Mouse (Mus musculus): Measurements from ENCODE around the gene Cbln1. TPM values are rescaled to one million over a fixed set of nuclear protein-coding genes. Genes with fewer than 3 reads are reported as not detected.

The Cbln1 gene
- total and polyA plus RNA-seq, 3 experiments = not detected

GRCm38 (mm10) chr8:87468958-87469815, 3.2 kb downstream of the Cbln1 start:
- no peak overlapping the region for H3K4me3 ChIP-seq (replicated peaks in 1 of 3; ENCODE audit: low read depth in 2 of 3, low read length in 2 of 3, poor library complexity in 1 of 3)
- no peak overlapping the region for H3K4me2 ChIP-seq (ENCODE audit: insufficient read depth, low read depth, poor library complexity, severe bottlenecking)

GRCm38 (mm10) chr8:87468416-87468957, 3.9 kb downstream of the Cbln1 start:
- dilution Hi-C loops (cut with MboI; ENCODE audit: extremely low pct_ligation_motif_present, extremely low pct_unique_long_range_greater_than_20kb, low sequenced_read_pairs) = no loop called here
- Histone ChIP-seq H3K79me2 (replicated peaks; ENCODE audit: control insufficient read depth, extremely low read depth, insufficient read depth, poor library complexity, severe bottlenecking) (no peaks in the 10 kb centered on the region), H3K9me3 (replicated peaks; ENCODE audit: low read length) (peaks cover 24% of the 10 kb centered on the region), H3K9ac (ENCODE audit: insufficient read depth, low read depth) (no peak overlapping the region), H3K27ac (ENCODE audit: insufficient read depth, low read depth) (no peak overlapping the region), H3K4me3 (replicated peaks in 1 of 3; ENCODE audit: low read depth in 2 of 3, low read length in 2 of 3, poor library complexity in 1 of 3) (no peak overlapping the region), H3K36me3 (replicated peaks in 1 of 2; ENCODE audit: control insufficient read depth in 1 of 2, insufficient read depth in 1 of 2, low read length in 1 of 2) (no peaks in the 10 kb centered on the region), H3K4me1 (ENCODE audit: control insufficient read depth in 1 of 2, insufficient read depth in 2 of 2) (no peaks in the 10 kb centered on the region), H3K4me2 (ENCODE audit: insufficient read depth, low read depth, poor library complexity, severe bottlenecking) (no peak overlapping the region), H3K27me3 (replicated peaks) (peaks cover 8% of the 10 kb centered on the region)
- no peak for DNase-seq (ENCODE audit: extremely low read depth)
- TF ChIP-seq MAFK (IDR thresholded peaks at IDR 0.05; ENCODE audit: insufficient replicate concordance, low read length) (no peak), MAX (IDR thresholded peaks at IDR 0.05; ENCODE audit: low read length) (no peak), SMC3 (IDR thresholded peaks at IDR 0.05; ENCODE audit: low read depth, low read length) (no peak), KAT2A (IDR thresholded peaks at IDR 0.05; ENCODE audit: insufficient replicate concordance, low read length) (no peak), CHD1 (IDR thresholded peaks at IDR 0.05; ENCODE audit: low read depth, low read length) (no peak), JUND (conservative IDR thresholded peaks at IDR 0.05; ENCODE audit: low read depth, low read length) (no peak), GABPA (IDR thresholded peaks at IDR 0.05; ENCODE audit: insufficient replicate concordance, low read depth, low read length) (no peak), BHLHE40 (IDR thresholded peaks at IDR 0.05; ENCODE audit: low read depth, low read length) (no peak), SIN3A (IDR thresholded peaks at IDR 0.05; ENCODE audit: low read length) (no peak)
- in situ Hi-C loops (cut with MboI; ENCODE audit: low pct_ligation_motif_present, low pct_unique_long_range_greater_than_20kb, low sequenced_read_pairs) = no loop called here

More at GRCm38 (mm10) chr8:87468958-87469815, 3.2 kb downstream of the Cbln1 start:
- H3K79me2 ChIP-seq (replicated peaks; ENCODE audit: control insufficient read depth, extremely low read depth, insufficient read depth, poor library complexity, severe bottlenecking) = no peaks in the 10 kb centered on the region
- peaks cover 8% of the 10 kb centered on the region for H3K27me3 ChIP-seq (replicated peaks)
- dilution Hi-C loops (cut with MboI; ENCODE audit: extremely low pct_ligation_motif_present, extremely low pct_unique_long_range_greater_than_20kb, low sequenced_read_pairs) (no loop called here), in situ Hi-C loops (cut with MboI; ENCODE audit: low pct_ligation_motif_present, low pct_unique_long_range_greater_than_20kb, low sequenced_read_pairs) (no loop called here)
- H3K9me3 ChIP-seq (replicated peaks; ENCODE audit: low read length) = peaks cover 24% of the 10 kb centered on the region
- no peak overlapping the region for H3K9ac ChIP-seq (ENCODE audit: insufficient read depth, low read depth)
- H3K27ac ChIP-seq (ENCODE audit: insufficient read depth, low read depth) = no peak overlapping the region
- TF ChIP-seq ZC3H11A (IDR thresholded peaks at IDR 0.05; ENCODE audit: low read depth, low read length) (no peak), NELFE (IDR thresholded peaks at IDR 0.05; ENCODE audit: low read depth, low read length) (no peak), NRF1 (IDR thresholded peaks at IDR 0.05; ENCODE audit: low read depth, low read length) (no peak), POLR2AphosphoS2 (IDR thresholded peaks at IDR 0.05; ENCODE audit: low read depth, low read length) (no peak)
- no peaks in the 10 kb centered on the region for H3K36me3 ChIP-seq (replicated peaks in 1 of 2; ENCODE audit: control insufficient read depth in 1 of 2, insufficient read depth in 1 of 2, low read length in 1 of 2)
- no peak for DNase-seq (ENCODE audit: extremely low read depth)
- no peaks in the 10 kb centered on the region for H3K4me1 ChIP-seq (ENCODE audit: control insufficient read depth in 1 of 2, insufficient read depth in 2 of 2)
